Mouse (Mus musculus) NIH3T3 (cell line): ENCODE results near the gene Ppm1h.

Source experiments
- DNase-seq: peaks from one replicate; pipeline ENCODE4 v3.0.0-alpha.2; 2012; ENCODE audit warnings: low read depth

Gene Ppm1h

DNA sequence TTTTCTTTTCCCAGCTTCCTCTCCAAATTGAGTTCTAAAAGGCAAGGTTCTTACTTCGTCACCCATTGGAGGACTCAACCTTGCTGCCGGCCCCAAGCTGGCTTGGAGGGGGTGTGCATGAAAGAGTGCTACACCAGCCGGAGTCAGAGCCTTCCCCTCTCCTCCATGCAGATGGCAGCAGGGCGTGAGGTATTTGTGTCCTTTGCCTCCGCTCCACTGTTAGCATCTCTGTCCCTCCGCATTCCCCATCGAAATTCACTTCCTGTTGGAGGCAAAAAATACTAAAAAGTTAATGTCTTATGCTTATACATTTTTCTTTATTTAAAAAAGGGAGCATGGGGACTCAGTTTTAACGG lies 181.1 kb downstream of the Ppm1h start:
- DNase-seq: no peak

DNA sequence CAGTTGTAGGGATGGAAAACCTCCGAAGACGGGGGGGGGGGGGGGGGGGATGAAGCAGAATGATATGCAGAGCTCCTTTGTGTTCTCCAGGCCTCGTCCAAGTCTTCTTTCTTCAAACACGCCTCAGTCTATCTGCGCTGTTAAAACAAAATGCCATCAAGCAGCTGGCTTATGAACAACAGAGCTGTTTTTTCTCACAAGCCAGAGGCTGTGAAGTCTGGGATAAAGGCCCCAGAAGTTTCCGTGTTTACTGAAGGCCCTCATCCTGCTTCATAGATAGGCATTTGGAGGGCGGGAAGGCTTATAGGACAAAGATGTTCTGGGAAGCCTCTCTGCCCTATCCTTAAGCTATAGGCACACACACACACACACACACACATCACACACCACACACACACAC lies 181.5 kb downstream of the Ppm1h start:
- DNase-seq: no peak

- DNase-seq: peak; percentile 31
Observed at GRCm38 (mm10) chr10:122861696-122862385, 183.3 kb downstream of the Ppm1h start.

DNA sequence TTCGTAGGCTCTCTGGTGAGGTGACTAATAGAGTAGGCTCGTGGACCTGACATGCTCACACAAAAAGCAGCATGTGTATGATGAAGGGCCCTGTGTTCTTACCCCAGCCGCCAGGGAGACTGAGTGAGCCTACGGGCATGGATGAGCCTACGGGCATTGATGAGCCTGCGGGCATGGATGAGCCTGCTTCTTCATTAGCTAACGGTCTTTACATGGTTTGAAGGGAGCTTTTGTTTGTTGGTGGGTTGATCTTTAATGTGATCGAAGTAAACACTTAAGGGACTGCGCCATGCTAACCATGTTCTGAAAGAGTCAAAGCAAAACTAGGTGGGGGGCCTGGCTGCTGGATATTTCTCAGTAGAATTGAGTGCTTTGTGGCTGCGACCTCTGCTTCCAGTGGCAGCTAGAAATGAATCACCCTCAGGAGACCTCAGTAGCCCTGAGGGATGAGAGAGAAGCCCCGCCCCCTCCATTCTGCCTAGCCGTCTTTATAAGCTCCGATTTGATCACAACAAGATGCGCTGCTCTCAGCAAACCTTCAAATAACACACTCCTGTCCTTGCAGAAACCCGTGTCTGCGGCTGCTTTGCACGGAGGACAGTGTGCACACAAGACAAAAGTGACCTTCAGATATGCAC lies 183.9 kb downstream of the Ppm1h start:
- DNase-seq: peak; percentile 62

DNA sequence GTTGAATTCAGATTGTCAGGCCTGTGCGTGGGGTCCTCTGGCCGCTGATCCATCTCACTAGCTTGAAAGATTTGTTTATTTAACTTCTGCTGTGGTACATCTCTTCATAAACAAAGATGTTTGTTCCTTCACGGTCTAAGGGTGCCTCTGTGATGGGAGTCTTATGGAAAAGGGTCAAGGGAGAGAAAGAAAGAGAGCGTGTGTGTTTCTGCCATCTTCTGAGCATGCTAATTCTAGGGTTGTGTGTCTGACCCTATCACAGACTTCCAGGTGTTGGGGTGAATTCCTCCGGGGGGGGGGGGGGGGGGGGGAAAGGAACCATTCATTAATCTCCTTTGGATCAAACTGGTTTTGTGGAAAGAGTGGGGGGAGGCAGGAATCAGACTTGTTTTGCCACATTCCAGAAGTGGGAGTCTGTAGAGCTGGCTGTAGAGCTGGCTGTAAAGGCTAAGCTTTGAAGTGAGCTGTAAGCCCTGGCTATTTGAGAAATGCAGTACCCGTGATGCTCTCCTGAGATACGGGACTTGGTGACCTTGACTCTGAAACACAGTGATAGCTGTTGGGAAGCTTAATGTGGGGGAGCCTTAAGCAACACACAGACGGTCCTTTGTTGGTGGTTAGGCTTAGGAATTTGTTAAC lies 191.4 kb downstream of the Ppm1h start:
- no peak for DNase-seq

DNA sequence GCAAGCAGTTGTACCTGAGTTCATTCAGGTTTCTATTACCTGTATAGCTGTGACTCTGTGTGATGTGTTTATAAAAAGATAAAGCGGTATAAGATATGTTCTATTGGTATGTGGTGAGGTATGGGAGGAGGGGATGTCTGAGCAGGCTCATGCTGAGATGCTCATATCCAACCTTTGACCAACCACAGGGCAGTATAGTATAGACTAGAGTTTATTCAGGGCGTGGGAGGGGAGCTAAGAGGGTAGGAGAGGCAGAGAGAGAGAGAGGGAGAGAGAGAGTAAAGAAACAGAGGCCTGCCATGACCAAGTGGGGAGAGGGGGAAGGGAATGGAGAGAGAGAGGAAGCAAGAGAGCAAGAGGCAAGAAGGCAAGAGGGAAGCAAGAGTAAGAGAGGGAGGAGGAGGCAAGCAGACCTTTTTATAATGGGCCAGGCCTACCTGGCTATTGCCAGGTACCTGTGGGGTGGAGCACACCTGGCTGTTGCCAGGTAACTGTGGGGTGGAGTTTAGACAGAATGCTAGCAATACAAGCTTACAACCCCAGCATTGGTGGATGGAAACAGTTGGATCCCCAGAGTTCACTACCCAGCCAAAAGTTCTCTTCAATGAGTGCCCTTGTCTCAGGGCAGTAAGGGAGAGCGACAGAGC lies 192.4 kb downstream of the Ppm1h start:
- DNase-seq: no peak

DNA sequence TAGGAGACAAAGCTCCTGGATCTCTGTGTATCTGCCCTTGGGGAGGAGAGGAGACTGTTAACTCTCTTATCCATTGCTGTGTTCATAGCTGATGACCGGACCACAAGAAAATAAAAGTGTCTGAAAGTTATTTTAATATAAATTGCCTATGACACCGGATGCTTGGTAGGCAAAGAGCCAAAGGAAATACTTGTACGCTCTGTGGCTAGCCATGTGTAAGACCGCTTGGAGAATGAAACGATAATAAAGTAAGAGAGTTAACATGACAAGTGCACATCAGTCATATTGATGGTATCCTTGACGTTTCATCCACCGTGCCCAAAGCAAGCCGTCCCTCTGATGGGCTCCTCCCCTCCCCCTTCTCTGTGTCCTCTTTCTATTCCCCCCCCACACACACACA lies 194.2 kb downstream of the Ppm1h start:
- DNase-seq: no peak

- peak; percentile 44 for DNase-seq
Observed at GRCm38 (mm10) chr10:122876964-122877363, 198.4 kb downstream of the Ppm1h start.

- no peak for DNase-seq
Observed at GRCm38 (mm10) chr10:122877436-122877835, 198.9 kb downstream of the Ppm1h start.

- no peak for DNase-seq
Observed at GRCm38 (mm10) chr10:122881456-122881855, 202.9 kb downstream of the Ppm1h start.

DNA sequence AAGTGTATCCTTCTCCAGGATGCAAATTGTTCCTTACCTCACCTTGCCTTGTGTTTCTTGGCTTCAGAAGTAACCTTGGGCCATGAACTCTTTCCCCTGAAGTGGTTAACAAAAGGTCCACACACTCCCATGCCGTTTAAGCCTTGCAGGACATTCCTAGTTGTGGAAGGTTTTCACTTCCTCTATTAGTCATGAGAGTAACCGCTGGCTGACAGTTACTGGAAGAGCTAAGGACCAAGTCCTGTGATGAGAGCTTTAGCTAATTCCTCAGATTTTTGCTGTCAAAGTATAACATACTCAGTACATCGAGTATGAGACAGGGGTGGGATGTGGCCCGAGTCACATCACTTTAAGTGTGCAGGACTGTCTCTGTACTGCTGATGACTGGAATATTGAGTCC lies 204.1 kb downstream of the Ppm1h start:
- DNase-seq: peak; percentile 57

DNA sequence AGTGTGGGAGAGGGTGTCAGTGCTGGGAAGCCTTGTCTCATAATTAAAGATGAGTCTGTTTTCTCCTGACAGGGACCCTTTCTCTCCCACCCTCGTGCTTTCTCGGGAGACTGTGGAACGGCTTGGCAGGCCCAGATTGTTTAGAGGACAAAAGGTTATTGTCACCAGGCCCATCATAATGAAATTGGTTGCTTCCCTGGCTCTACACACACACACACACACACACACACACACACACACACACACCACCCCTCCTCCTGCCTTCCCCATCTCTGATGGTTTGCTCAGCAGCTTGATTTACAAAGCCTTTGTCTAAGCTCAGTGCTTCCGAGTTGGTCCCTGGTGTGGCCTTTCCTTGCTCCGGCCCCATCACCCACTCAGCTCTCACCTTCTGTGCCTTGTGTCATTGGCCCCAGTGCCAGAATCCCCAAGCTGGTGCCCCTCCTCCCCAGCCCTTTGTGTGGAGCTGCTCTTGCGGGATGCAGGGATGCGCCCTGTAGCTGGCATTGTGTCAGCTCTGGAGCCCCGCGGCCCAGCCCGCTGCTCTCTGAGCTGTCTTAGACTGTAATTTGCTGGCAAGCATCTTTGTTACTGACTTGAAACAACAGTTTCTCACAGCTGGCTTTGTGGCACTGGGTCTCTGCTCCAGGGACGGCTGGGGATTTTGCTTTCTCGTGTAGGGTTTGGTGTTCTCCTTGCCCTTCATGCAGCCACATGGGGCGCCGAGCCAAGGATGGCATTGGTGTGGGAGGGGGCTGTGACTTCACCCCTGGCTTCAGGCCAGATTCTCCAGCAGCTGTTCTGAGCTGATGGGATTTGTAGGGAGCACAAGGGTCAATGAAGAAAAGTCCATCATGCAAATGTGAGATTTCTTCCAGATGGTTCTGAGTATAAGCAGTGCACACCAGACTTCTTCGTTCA lies 205.5 kb downstream of the Ppm1h start:
- DNase-seq: peak; percentile 85

- no peak for DNase-seq
Observed at GRCm38 (mm10) chr10:122885301-122885700, 206.7 kb downstream of the Ppm1h start.

GRCm38 (mm10) chr10:122886055-122886915 lies 207.7 kb downstream of the Ppm1h start:
- peak; percentile 79 for DNase-seq

- peak; percentile 52 for DNase-seq
Observed at GRCm38 (mm10) chr10:122886916-122887527, 208.5 kb downstream of the Ppm1h start.

GRCm38 (mm10) chr10:122887528-122888183 lies 209.1 kb downstream of the Ppm1h start:
- DNase-seq: peak; percentile 60

DNA sequence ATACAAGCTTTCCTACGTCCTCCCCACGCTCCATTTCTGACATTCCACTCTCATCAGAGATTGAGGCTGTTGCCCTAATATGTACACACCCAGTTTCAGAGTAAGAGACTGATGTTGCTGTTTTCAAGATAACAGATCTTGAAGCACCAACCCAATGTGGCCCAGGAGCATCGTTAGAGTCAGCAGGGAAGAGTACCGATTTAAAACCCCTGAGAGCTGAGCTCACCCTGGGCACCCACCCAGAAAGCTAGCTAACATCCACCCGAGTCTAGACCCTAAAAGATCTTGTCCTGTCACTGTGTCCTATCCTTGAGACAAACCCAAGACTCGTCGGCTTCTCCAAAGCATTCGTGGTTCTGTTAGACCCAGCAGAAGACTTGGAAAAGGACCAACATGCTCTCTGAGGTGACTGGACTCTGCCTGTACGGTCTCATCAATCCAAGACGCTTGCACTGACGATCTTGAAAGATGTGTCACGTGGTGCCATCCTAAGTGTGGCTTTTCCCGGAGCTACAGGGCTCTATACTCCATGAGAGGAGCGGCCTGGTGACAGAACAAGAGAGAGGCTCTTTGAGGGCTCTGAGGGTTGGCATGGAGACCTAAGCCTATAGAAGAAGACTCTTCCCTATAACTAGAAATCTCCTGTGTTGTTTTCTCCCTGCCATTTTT lies 212.3 kb downstream of the Ppm1h start:
- DNase-seq: peak; percentile 80

GRCm38 (mm10) chr10:122891461-122891860 lies 212.9 kb downstream of the Ppm1h start:
- peak; percentile 93 for DNase-seq

GRCm38 (mm10) chr10:122894555-122895069 lies 216.1 kb downstream of the Ppm1h start:
- DNase-seq: peak; percentile 92
